Mouse (Mus musculus) granulocyte monocyte progenitor cell, adult 5-6 weeks (primary cell): ENCODE data around the gene Vma21-ps. TPM values are rescaled to one million over a fixed set of nuclear protein-coding genes. Genes with fewer than 3 reads are reported as not detected.
"Not testable (repeated sequence)": the region's sequence is repeated elsewhere in the genome, so short reads cannot be mapped to it uniquely, and the experiment has no call there.

Experiments used
- ATAC-seq: replicated peaks from 2 replicates; pipeline ENCODE4 v1.8.0; 2016; ENCODE audit warnings: mild to moderate bottlenecking, moderate TSS enrichment, inconsistent platforms; ENCODE audit not compliant: poor library complexity, severe bottlenecking
- total RNA-seq, 2 experiments: library from RNA; stranded (forward) in 1 of 2; stranded (reverse) in 1 of 2; fragments of 200-712, 200-1000 nt in 1 of 2; fragments of >200 nt in 1 of 2; fragmentation: Nextera tagmentation in 1 of 2; gene quantifications; 2 replicates each; pipeline ENCODE4 v1.2.3; 2014 to 2017

Vma21-ps gene
- 5.3 TPM in 1 of 2 replicates, not detected in the other for total RNA-seq (2014; fragmentation: Nextera tagmentation)
- not detected in 2 replicates for total RNA-seq (2017)

- ATAC-seq, result not testable (repeated sequence)
Measured at GRCm38 (mm10) chr4:52497144-52497543, at the start of gene Vma21-ps. Gene Vma21-ps (minus strand): TSS chr4:52497244.

GRCm38 (mm10) chr4:52543001-52543400 lies 46.0 kb upstream of the Vma21-ps start:
- ATAC-seq, result no peak

- no peak for ATAC-seq
Measured at GRCm38 (mm10) chr4:52530636-52531035, 33.6 kb upstream of the Vma21-ps start.

GRCm38 (mm10) chr4:52526464-52526863 lies 29.4 kb upstream of the Vma21-ps start:
- ATAC-seq, result no peak

GRCm38 (mm10) chr4:52519301-52519700 lies 22.3 kb upstream of the Vma21-ps start:
- ATAC-seq, result no peak

GRCm38 (mm10) chr4:52517580-52517979 lies 20.5 kb upstream of the Vma21-ps start:
- ATAC-seq, result no peak

GRCm38 (mm10) chr4:52487486-52487885 lies 9.6 kb downstream of the Vma21-ps start:
- ATAC-seq, result no peak

GRCm38 (mm10) chr4:52473431-52473830 lies 23.6 kb downstream of the Vma21-ps start:
- ATAC-seq, result no peak

- ATAC-seq, result no peak
Measured at GRCm38 (mm10) chr4:52461321-52461720, 35.7 kb downstream of the Vma21-ps start.

GRCm38 (mm10) chr4:52459726-52460125 lies 37.3 kb downstream of the Vma21-ps start:
- peak; percentile 66 for ATAC-seq

Other genes with a start within 250 kb of the Vma21-ps start
- 46.8 and 46.9 TPM in 2 replicates for gene Smc2, start 58.0 kb downstream of the Vma21-ps start, total RNA-seq (2014; fragmentation: Nextera tagmentation)
- gene Smc2, start 58.0 kb downstream of the Vma21-ps start, total RNA-seq (2017), result 166 and 195 TPM in 2 replicates
- not detected in 2 replicates for gene Toporsl, start 99.0 kb upstream of the Vma21-ps start, total RNA-seq (2014; fragmentation: Nextera tagmentation)
- gene Toporsl, start 99.0 kb upstream of the Vma21-ps start, total RNA-seq (2017), result not detected in 2 replicates